Mouse (Mus musculus): ENCODE results near the gene Tmem88b. TPM values are rescaled to one million over a fixed set of nuclear protein-coding genes. Genes with fewer than 3 reads are reported as not detected.
A peak's percentile ranks its signal among the peaks of the same experiment; 100 is the strongest.

Gene Tmem88b
- total RNA-seq (2012; rRNA removed) = 0.10 and 0.19 TPM in 2 replicates
- under 1 TPM in 1 of 2 experiments, not detected in 1; 0.32 TPM for polyA plus RNA-seq (2012; ENCODE audit: insufficient read depth in 1 of 2, insufficient read length in 2 of 2, low read depth in 1 of 2, low replicate concordance in 2 of 2, missing spikeins in 1 of 2)

DNA sequence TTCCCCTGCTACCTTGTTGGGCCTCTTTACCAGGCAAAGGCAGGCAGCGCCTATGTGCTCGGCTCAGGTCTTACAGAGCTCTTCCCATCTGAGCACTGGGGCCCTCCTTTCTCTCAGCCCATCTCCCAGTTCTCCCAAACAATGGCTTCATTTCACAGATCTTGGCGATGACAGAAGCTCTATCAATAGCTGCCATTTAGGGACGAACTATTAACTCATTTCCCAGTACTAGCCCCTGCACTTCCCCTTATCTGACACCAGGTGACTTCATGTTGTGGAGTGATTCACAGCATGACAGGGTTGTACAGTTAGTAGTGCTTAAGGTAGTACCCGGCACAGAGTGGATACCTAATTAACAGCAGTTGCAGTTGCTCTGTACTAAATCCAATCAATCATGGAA is at the start of gene Tmem88b:
Tmem88b (minus strand) TSS at position 56 of the 400 bp plus-strand sequence.
- Histone ChIP-seq H3K27ac (ENCODE audit: control insufficient read depth, low read depth, low read length) (peak within 1 kb of the TSS; percentile 29), H3K27me3 (ENCODE audit: control insufficient read depth in 1 of 2, insufficient read depth in 2 of 2, low read length in 2 of 2) (no peaks in the 10 kb centered on the region), H3K9me3 (replicated peaks; ENCODE audit: insufficient read depth, low read length) (no peaks in the 10 kb centered on the region), H3K4me3 (ENCODE audit: control insufficient read depth in 1 of 2, insufficient read depth in 1 of 2, low read depth in 2 of 2, low read length in 2 of 2) (peak within 1 kb of the TSS; percentile 73 to 90), H3K4me1 (ENCODE audit: control insufficient read depth in 1 of 2, insufficient read depth in 2 of 2, low read length in 2 of 2) (peaks cover 14 to 23% of the 10 kb centered on the region in 2 experiments), H3K79me2 (ENCODE audit: control insufficient read depth, insufficient read depth, low read length, poor library complexity) (no peaks in the 10 kb centered on the region; the same call in 1 of the 2 replicates), H3K9ac (ENCODE audit: control insufficient read depth, low read depth, low read length, poor library complexity, severe bottlenecking) (peak within 1 kb of the TSS; percentile 83), H3K36me3 (ENCODE audit: control insufficient read depth in 1 of 2, insufficient read depth in 2 of 2, low read length in 2 of 2) (peaks cover 0 to 19% of the 10 kb centered on the region in 2 experiments; a peak in 2 of 4 replicates)
- TF ChIP-seq CTCF (IDR thresholded peaks at IDR 0.05 in 2 of 3, conservative IDR thresholded peaks at IDR 0.05 in 1 of 3; ENCODE audit: control insufficient read depth in 1 of 3, insufficient read depth in 1 of 3, low read depth in 2 of 3, low read length in 3 of 3, poor library complexity in 1 of 3, severe bottlenecking in 1 of 3) = peak in 2 of 3 experiments; percentile 32 to 64; a peak in 4 of 6 replicates
- 0 out of 2 replicates have a peak, but pooled peaks have one; percentile 23 for TF ChIP-seq RCOR1 (IDR thresholded peaks at IDR 0.05; ENCODE audit: low read depth, low read length)
- TF ChIP-seq SMC3 (IDR thresholded peaks at IDR 0.05; ENCODE audit: low read depth, low read length) = peak; percentile 23
- no peak for TF ChIP-seq UBTF (IDR thresholded peaks at IDR 0.05; ENCODE audit: borderline replicate concordance, insufficient read depth, low read depth, low read length)
- TF ChIP-seq SIN3A (IDR thresholded peaks at IDR 0.05; ENCODE audit: low read length) = peak; percentile 50; the same call in 1 of the 2 replicates
- TF ChIP-seq E2F4 (IDR thresholded peaks at IDR 0.05; ENCODE audit: borderline replicate concordance, low read depth, low read length) = no peak
- peak; percentile 38; the same call in 1 of the 2 replicates for TF ChIP-seq GATA1 (IDR thresholded peaks at IDR 0.05; ENCODE audit: low read depth, low read length)
- TF ChIP-seq GABPA (IDR thresholded peaks at IDR 0.05; ENCODE audit: low read depth, low read length) = no peak
- 0 out of 2 replicates have a peak, but pooled peaks have one; percentile 61 for TF ChIP-seq MXI1 (IDR thresholded peaks at IDR 0.05; ENCODE audit: low read depth, low read length)
- 0 out of 2 replicates have a peak, but pooled peaks have one; percentile 23 for TF ChIP-seq MAX (IDR thresholded peaks at IDR 0.05; ENCODE audit: low read length)
- peak; percentile 46; the same call in 1 of the 2 replicates for TF ChIP-seq TCF12 (IDR thresholded peaks at IDR 0.05; ENCODE audit: low read depth, low read length)
- TF ChIP-seq ELF1 (IDR thresholded peaks at IDR 0.05; ENCODE audit: low read depth, low read length) = peak; percentile 31; the same call in 1 of the 2 replicates
- TF ChIP-seq JUND (IDR thresholded peaks at IDR 0.05; ENCODE audit: low read depth, low read length) = no peak
- TF ChIP-seq ETS1 (IDR thresholded peaks at IDR 0.05; ENCODE audit: low read depth, low read length) = peak; percentile 61; the same call in 1 of the 2 replicates
- TF ChIP-seq KAT2A (conservative IDR thresholded peaks at IDR 0.05; ENCODE audit: low read depth, low read length) = no peak
- no peak for TF ChIP-seq ZMIZ1 (IDR thresholded peaks at IDR 0.05; ENCODE audit: low read depth, low read length)
- TF ChIP-seq EP300 (IDR thresholded peaks at IDR 0.05; ENCODE audit: low read depth in 1 of 2, low read length in 2 of 2) = peak; percentile 53 to 56; a peak in 1 of 4 replicates
- no peak; the same call in 1 of the 2 replicates for TF ChIP-seq RAD21 (IDR thresholded peaks at IDR 0.05; ENCODE audit: low read depth, low read length)
- TF ChIP-seq POLR2AphosphoS2 (IDR thresholded peaks at IDR 0.05; ENCODE audit: low read length) = no peak
- TF ChIP-seq MAZ (IDR thresholded peaks at IDR 0.05; ENCODE audit: low read depth, low read length) = 0 out of 2 replicates have a peak, but pooled peaks have one; percentile 38
- TF ChIP-seq POLR2A (IDR thresholded peaks at IDR 0.05; ENCODE audit: control insufficient read depth in 1 of 2, insufficient read depth in 1 of 2, low read depth in 1 of 2, low read length in 2 of 2, poor library complexity in 1 of 2) = no peak
- TF ChIP-seq ZC3H11A (IDR thresholded peaks at IDR 0.05; ENCODE audit: low read depth, low read length) = no peak
- no peak for TF ChIP-seq BHLHE40 (IDR thresholded peaks at IDR 0.05; ENCODE audit: borderline replicate concordance, low read depth, low read length)
- no peak for TF ChIP-seq NELFE (IDR thresholded peaks at IDR 0.05; ENCODE audit: low read depth, low read length)
- TF ChIP-seq USF1 (IDR thresholded peaks at IDR 0.05; ENCODE audit: low read depth, low read length) = peak; percentile 64
- TF ChIP-seq TBP (IDR thresholded peaks at IDR 0.05; ENCODE audit: low read depth, low read length) = 0 out of 2 replicates have a peak, but pooled peaks have one; percentile 57
- peak; percentile 80 for DNase-seq (ENCODE audit: low read depth, low spot score)
